Mouse (Mus musculus): ENCODE results near the gene Klrb1c.
"Not testable (repeated sequence)": the region's sequence is repeated elsewhere in the genome, so short reads cannot be mapped to it uniquely, and the experiment has no call there.

DNA sequence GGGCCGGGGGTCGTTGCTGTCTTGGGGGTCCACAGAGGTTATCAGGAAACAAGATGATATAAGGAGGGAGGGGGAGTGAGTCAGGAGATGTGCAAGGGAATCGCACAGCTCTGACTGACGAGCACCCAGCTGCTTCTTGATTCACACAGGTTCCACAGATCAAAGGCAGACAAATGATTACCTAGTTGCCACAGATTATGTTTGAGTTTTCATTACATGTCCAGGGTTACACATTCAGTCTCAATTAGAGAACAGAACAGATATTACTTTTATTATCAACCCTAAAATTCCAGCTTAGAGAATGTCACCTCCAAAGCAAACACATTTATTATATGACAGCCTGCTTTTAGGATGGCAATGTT lies 33.6 kb downstream of the Klrb1c start:
- not testable (repeated sequence) for TF ChIP-seq CTCF, EP300 (IDR thresholded peaks at IDR 0.05; ENCODE audit: low read depth)
